Mouse (Mus musculus) cortical plate, adult 2 months (tissue): ENCODE measurements around the gene Gngt2.

Experiments
- CTCF ChIP-seq: fragments of 200-500 bp; IDR thresholded peaks from 2 replicates; pipeline ENCODE4 v1.5.1; 2011; ENCODE audit warnings: mild to moderate bottlenecking, control low read depth, low read length; ENCODE audit not compliant: insufficient read depth; ENCODE audit errors: extremely low read depth
- POLR2A ChIP-seq: fragments of 200-500 bp; IDR thresholded peaks from 2 replicates; pipeline ENCODE4 v1.6.1; 2011; ENCODE audit warnings: mild to moderate bottlenecking, low read length, control low read depth; ENCODE audit not compliant: insufficient read depth; ENCODE audit errors: extremely low read depth

DNA sequence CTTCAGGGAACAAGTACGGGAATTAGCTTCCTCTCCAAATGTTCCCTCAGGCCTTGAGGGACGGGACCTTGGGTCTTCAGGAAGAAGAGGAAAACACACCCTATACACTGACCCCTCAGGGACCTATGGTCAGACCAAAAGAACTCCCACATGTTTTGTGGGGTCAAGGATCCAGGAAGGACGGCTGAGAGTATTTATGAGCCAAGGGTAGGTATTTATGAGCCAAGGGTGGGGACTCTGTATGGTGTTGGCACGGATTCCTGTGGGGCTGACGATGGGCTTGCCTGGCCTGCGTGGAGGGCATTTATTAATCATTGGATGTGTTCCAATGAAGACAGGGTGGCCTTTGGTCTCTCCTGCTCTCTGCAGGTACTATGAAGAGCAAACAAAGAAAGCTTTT lies 583 bp upstream of the Gngt2 start:
- TF ChIP-seq CTCF (no peak), POLR2A (no peak)
